Mouse (Mus musculus): ENCODE measurements at regions not wholly inside any gene's neighbourhood (a gene's known extent, or its start where the extent isn't known, plus 50 kb on each side); places are given as distances from the start of the nearest gene placed in this dataset.
A peak's percentile ranks its signal among the peaks of the same experiment; 100 is the strongest.

DNA sequence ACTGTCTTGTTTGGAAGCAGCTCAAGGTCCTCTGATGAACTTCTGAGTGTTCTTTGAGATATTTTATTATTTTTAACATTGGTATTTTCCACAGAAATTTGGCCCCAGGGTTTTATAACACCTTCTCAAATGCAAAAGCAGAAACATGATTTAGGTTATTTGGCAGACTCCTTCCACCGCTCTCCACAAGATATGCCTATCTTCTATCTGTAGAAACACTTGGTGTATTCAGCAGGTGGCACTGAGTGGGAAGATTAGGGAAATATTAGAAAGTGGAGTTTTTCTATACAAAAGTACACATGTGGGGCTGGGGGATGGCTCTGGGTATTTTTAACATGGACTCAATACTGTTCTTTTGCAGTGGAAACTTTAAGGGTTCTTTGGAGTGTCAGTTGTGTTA is 475.3 kb downstream of the Dach1 start:
- H3K4me1 ChIP-seq (replicated peaks; ENCODE audit: control insufficient read depth, insufficient read depth) = no peaks in the 10 kb centered on the region

DNA sequence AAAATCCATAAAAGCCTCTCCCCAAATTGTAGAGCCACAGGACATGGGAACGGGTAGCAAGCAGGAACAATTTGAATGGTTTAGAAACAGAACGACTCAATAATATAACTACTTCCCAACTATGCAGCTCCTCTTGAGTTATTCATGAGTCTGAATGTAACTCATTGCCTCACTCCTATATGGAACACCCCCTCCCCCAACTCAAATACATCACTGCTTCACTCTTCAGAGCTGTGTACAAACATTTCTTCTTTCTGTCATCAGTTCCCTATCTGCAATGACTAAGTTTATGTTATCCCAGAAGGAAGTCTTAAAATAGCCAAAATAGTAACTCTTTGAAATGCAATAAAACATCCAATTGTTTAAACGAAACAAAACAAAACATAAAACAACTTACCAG is 484.9 kb downstream of the Dach1 start:
- Histone ChIP-seq H3K27me3 (ENCODE audit: control insufficient read depth, insufficient read depth, low read length) (no peaks in the 10 kb centered on the region), H3K4me3 (ENCODE audit: low read depth, low read length) (no peak overlapping the region), H3K36me3 (ENCODE audit: control insufficient read depth, insufficient read depth, low read length) (no peaks in the 10 kb centered on the region), H3K4me2 (replicated peaks; ENCODE audit: low read depth) (no peak overlapping the region), H3K9ac (ENCODE audit: low read length) (no peak overlapping the region), H3K9me3 (ENCODE audit: control insufficient read depth, low read length) (no peaks in the 10 kb centered on the region), H3K27ac (replicated peaks) (no peak overlapping the region), H3K4me1 (replicated peaks; ENCODE audit: control insufficient read depth, insufficient read depth) (no peaks in the 10 kb centered on the region)
- 75% methylated on average over 3 of the region's 3 CpGs for WGBS
- DNase-seq (ENCODE audit: low spot score) (no peak), ATAC-seq (ENCODE audit: low FRiP score, low TSS enrichment) (no peak)
- TF ChIP-seq EP300 (optimal IDR thresholded peaks at IDR 0.05) (no peak), CTCF (IDR thresholded peaks at IDR 0.05; ENCODE audit: low read depth) (no peak)

More for the DNA sequence above, 475.3 kb downstream of the Dach1 start:
- H3K27me3 ChIP-seq (ENCODE audit: control insufficient read depth, insufficient read depth, low read length) = no peaks in the 10 kb centered on the region
- H3K9me3 ChIP-seq (ENCODE audit: control insufficient read depth, low read length) = no peaks in the 10 kb centered on the region
- H3K36me3 ChIP-seq (ENCODE audit: control insufficient read depth, insufficient read depth, low read length) = no peaks in the 10 kb centered on the region
- WGBS = 96% methylated on average over 1 of the region's 1 CpGs
- TF ChIP-seq EP300 (optimal IDR thresholded peaks at IDR 0.05) (no peak), CTCF (IDR thresholded peaks at IDR 0.05; ENCODE audit: low read depth) (no peak)
- H3K27ac ChIP-seq (replicated peaks) = no peak overlapping the region
- H3K4me3 ChIP-seq (ENCODE audit: low read depth, low read length) = no peak overlapping the region
- ATAC-seq (ENCODE audit: low FRiP score, low TSS enrichment) (no peak), DNase-seq (ENCODE audit: low spot score) (no peak)
- no peak overlapping the region for H3K9ac ChIP-seq (ENCODE audit: low read length)
- H3K4me2 ChIP-seq (replicated peaks; ENCODE audit: low read depth) = no peak overlapping the region

DNA sequence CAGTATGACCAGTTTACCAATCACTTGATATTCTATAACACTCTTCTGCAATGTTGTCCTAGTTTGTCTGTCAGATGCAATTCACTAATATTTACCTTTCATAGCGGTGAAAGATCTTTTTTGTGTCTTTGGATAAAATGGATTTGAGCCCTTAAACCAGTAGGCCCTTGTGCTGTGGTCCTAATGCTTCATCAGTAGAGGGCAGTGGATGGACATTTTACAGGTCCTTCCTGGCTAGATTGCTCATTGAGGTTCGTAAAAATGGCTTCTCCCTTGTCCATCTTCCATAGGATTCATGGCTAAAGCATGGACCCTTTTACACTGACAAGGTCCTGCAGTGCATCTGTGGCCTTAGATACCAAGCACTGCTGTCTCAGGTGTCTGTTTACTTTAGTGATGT is 501.8 kb downstream of the Dach1 start:
- ATAC-seq (ENCODE audit: low FRiP score, low TSS enrichment) (no peak), DNase-seq (ENCODE audit: low spot score) (no peak)
- TF ChIP-seq EP300 (optimal IDR thresholded peaks at IDR 0.05) (no peak), CTCF (IDR thresholded peaks at IDR 0.05; ENCODE audit: low read depth) (peak; percentile 61)
- Histone ChIP-seq H3K36me3 (ENCODE audit: control insufficient read depth, insufficient read depth, low read length) (no peaks in the 10 kb centered on the region), H3K4me2 (replicated peaks; ENCODE audit: low read depth) (no peak overlapping the region), H3K9me3 (ENCODE audit: control insufficient read depth, low read length) (no peaks in the 10 kb centered on the region), H3K27me3 (ENCODE audit: control insufficient read depth, insufficient read depth, low read length) (no peaks in the 10 kb centered on the region), H3K27ac (replicated peaks) (no peak overlapping the region), H3K9ac (ENCODE audit: low read length) (no peak overlapping the region), H3K4me1 (replicated peaks; ENCODE audit: control insufficient read depth, insufficient read depth) (no peaks in the 10 kb centered on the region), H3K4me3 (ENCODE audit: low read depth, low read length) (no peak overlapping the region)
- 71% methylated on average over 2 of the region's 2 CpGs for WGBS

DNA sequence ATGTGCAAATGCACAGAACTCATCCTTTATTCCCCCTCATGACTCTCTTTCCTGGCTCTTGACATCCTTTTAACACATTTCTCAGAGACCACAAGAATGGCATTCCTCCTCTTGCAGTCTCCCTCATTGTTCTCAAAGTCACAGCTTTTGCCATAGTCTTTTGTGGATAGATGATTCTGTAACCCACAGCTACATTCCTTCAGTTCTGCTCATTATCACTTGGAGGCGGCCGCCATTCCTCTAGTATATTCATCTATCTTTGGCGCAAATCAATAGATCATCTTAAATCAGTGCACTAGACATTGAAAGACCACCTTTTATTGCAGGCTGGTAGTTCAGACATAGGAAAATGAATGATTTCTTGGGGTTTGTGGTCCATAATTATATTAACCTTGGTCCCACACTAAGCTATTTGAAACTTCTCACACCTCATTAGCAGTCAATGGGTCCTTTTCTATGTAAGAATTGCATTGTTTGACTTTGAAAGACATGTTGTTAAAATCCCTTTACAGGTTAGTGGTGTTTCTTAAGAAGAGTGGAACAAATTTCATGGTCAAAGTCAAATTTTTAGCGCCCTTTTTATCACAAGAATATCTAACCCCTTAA is 531.3 kb downstream of the Dach1 start:
- H3K9ac ChIP-seq (ENCODE audit: low read length) = no peak overlapping the region

DNA sequence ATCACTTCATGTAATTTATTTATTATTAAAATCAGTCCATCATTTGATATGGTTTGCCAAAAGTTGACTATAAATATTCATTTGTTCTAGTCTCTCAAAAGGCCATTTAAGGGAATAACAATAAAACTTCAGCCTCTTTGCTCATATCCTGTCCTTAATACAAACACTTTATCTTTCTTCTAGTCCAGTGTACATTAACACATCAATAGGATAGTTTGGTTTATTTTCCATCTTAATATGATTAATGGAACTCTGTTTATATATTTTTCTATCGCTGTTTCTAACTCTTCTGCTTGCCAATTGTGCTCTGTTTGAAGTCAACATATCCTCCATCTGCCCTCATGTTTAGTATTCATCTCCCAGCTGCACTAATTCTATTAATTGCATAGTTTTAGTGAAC is 558.1 kb downstream of the Dach1 start:
- Histone ChIP-seq H3K36me3 (ENCODE audit: control insufficient read depth, insufficient read depth, low read length) (no peaks in the 10 kb centered on the region), H3K4me2 (replicated peaks; ENCODE audit: low read depth) (no peak overlapping the region), H3K4me1 (replicated peaks; ENCODE audit: control insufficient read depth, insufficient read depth) (no peaks in the 10 kb centered on the region), H3K9ac (ENCODE audit: low read length) (no peak overlapping the region), H3K27ac (replicated peaks) (no peak overlapping the region), H3K27me3 (ENCODE audit: control insufficient read depth, insufficient read depth, low read length) (no peaks in the 10 kb centered on the region), H3K4me3 (ENCODE audit: low read depth, low read length) (no peak overlapping the region), H3K9me3 (ENCODE audit: control insufficient read depth, low read length) (no peaks in the 10 kb centered on the region)
- no peak for ATAC-seq (ENCODE audit: low FRiP score, low TSS enrichment)
- TF ChIP-seq CTCF (IDR thresholded peaks at IDR 0.05; ENCODE audit: low read depth) = no peak
- TF ChIP-seq EP300 (optimal IDR thresholded peaks at IDR 0.05) = no peak
- WGBS = 55% methylated on average over 1 of the region's 1 CpGs
- DNase-seq (ENCODE audit: low spot score) = no peak

More for the DNA sequence above, 531.3 kb downstream of the Dach1 start:
- DNase-seq (ENCODE audit: low spot score) = no peak
- no peaks in the 10 kb centered on the region for H3K9me3 ChIP-seq (ENCODE audit: control insufficient read depth, low read length)
- H3K27me3 ChIP-seq (ENCODE audit: control insufficient read depth, insufficient read depth, low read length) = no peaks in the 10 kb centered on the region
- no peaks in the 10 kb centered on the region for H3K4me1 ChIP-seq (replicated peaks; ENCODE audit: control insufficient read depth, insufficient read depth)
- H3K36me3 ChIP-seq (ENCODE audit: control insufficient read depth, insufficient read depth, low read length) = no peaks in the 10 kb centered on the region
- WGBS = 87% methylated on average over 4 of the region's 4 CpGs
- no peak overlapping the region for H3K4me2 ChIP-seq (replicated peaks; ENCODE audit: low read depth)
- no peak overlapping the region for H3K27ac ChIP-seq (replicated peaks)
- TF ChIP-seq CTCF (IDR thresholded peaks at IDR 0.05; ENCODE audit: low read depth) = no peak
- TF ChIP-seq EP300 (optimal IDR thresholded peaks at IDR 0.05) = no peak
- no peak overlapping the region for H3K4me3 ChIP-seq (ENCODE audit: low read depth, low read length)
- no peak for ATAC-seq (ENCODE audit: low FRiP score, low TSS enrichment)

DNA sequence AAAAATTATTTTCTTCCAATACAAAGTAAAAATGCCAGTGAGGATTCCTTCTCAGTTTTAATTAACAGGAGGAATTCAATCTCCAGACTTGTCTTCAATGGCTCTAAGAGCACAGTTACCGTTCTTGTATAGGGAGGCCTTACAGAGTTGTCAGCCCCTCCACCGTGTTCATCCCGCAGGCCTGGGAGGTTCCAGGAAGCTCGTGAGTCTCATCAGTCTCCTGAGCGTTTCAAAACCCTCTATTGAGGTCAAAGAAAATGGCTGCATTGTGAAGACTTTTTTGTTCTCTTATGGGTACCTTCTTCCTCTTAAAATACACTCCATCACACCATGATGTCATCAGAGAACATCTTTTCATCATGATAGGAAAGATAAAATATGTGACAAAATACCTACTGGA is 572.9 kb downstream of the Dach1 start:
- no peaks in the 10 kb centered on the region for H3K27me3 ChIP-seq (ENCODE audit: control insufficient read depth, insufficient read depth, low read length)
- ATAC-seq (ENCODE audit: low FRiP score, low TSS enrichment) = no peak
- no peaks in the 10 kb centered on the region for H3K9me3 ChIP-seq (ENCODE audit: control insufficient read depth, low read length)
- H3K4me3 ChIP-seq (ENCODE audit: low read depth, low read length) = no peak overlapping the region
- no peak overlapping the region for H3K9ac ChIP-seq (ENCODE audit: low read length)
- H3K36me3 ChIP-seq (ENCODE audit: control insufficient read depth, insufficient read depth, low read length) = no peaks in the 10 kb centered on the region
- 74% methylated on average over 5 of the region's 5 CpGs for WGBS
- H3K27ac ChIP-seq (replicated peaks) = no peak overlapping the region
- H3K4me2 ChIP-seq (replicated peaks; ENCODE audit: low read depth) = no peak overlapping the region
- H3K4me1 ChIP-seq (replicated peaks; ENCODE audit: control insufficient read depth, insufficient read depth) = no peaks in the 10 kb centered on the region
- DNase-seq (ENCODE audit: low spot score) = no peak
- no peak for TF ChIP-seq EP300 (optimal IDR thresholded peaks at IDR 0.05)
- no peak for TF ChIP-seq CTCF (IDR thresholded peaks at IDR 0.05; ENCODE audit: low read depth)
